Mouse (Mus musculus): ENCODE data around the gene Cep41. TPM values are rescaled to one million over a fixed set of nuclear protein-coding genes. Genes with fewer than 3 reads are reported as not detected.
A peak's percentile ranks its signal among the peaks of the same experiment; 100 is the strongest.

The Cep41 gene
- total RNA-seq, 2 experiments from 2014 or later, result 3.2 to 3.7 TPM

- ATAC-seq (replicated peaks; ENCODE audit: poor library complexity, severe bottlenecking), result no peak
Measured at GRCm38 (mm10) chr6:30712484-30712883, 18.9 kb upstream of the Cep41 start.

DNA sequence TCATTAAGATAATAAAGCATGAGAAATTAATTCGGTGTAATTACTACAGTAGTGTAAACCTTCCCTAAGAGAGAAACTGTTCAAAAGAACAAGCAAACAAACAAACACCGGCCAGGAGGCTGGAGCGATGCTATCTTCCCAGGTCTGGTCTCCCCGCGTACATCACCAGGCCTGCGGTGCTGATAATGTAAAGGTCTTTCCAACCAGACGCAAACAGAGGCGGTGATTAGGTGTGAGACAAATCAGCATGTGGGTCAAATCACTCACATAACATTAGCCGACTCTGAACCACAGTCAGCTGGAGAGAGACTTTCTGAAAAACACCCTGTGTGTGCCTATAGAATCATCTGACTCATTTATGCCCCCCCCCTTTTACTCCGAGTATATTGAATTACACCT lies 17.8 kb upstream of the Cep41 start:
- ATAC-seq (replicated peaks; ENCODE audit: poor library complexity, severe bottlenecking), result no peak

- no peak for ATAC-seq (replicated peaks; ENCODE audit: poor library complexity, severe bottlenecking)
Measured at GRCm38 (mm10) chr6:30710371-30711364, 17.1 kb upstream of the Cep41 start.

- no peak for ATAC-seq (replicated peaks; ENCODE audit: poor library complexity, severe bottlenecking)
Measured at GRCm38 (mm10) chr6:30709115-30709514, 15.6 kb upstream of the Cep41 start.

GRCm38 (mm10) chr6:30703977-30704602 lies 10.5 kb upstream of the Cep41 start:
- no peak for ATAC-seq (replicated peaks; ENCODE audit: poor library complexity, severe bottlenecking)

DNA sequence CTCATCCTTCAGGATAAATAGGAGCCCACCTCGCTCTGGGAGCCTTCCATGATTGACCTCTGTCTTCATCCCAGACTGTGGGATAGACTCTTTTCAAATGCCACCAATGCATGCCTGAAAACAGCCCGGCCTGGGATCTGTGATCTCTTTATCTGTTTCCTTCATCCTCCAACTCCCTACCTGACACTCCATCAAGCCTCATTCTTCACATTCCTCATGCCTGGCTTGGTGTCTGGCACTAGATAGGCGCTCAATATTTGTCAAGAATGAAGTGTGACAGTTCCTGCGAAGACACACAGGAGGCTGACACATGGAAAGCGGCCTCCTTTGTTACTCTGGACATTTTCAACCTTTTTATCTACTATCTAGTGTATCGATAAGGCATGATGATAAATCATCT lies 9.9 kb upstream of the Cep41 start:
- ATAC-seq (replicated peaks; ENCODE audit: poor library complexity, severe bottlenecking), result no peak

DNA sequence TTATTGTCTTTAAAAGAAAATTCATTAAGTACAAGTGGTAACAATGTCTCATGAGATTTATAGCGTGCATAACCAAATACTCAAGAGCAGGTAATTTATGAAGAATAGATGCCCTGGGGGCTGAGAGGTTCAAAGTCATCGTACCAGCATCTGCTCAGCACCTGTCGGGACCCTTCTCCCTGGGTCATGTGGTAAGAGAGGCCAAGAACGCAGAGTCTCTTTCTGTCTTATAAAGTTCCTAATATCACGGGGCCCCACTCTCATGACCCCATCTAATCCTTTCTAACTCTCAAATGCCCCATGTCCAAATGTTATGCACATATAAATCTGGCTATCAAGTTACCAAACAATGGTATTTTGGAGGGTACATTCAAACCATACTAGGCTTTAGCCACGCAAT lies 9.3 kb upstream of the Cep41 start:
- no peak for ATAC-seq (replicated peaks; ENCODE audit: poor library complexity, severe bottlenecking)

DNA sequence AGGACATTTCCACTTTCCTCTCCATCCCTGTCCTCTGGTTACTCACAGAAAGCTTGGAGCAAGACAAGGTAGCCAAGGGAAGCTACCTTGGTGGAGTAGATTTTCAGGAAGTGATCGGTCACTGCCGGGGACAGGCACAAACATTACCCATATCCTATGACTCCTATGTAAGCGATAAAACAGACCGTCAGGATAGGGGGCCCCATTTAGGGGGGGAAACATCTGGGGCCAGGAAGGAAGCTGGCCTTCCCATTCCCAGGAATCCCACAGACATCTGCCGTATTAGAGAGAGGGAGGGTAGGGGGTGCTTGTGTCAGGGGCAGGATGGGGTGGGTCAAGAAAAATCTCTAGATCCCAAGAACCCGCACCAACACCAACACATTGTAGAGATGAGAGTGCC lies 6.6 kb upstream of the Cep41 start:
- ATAC-seq (replicated peaks; ENCODE audit: poor library complexity, severe bottlenecking), result peak; percentile 55; the same call in 1 of the 2 replicates

DNA sequence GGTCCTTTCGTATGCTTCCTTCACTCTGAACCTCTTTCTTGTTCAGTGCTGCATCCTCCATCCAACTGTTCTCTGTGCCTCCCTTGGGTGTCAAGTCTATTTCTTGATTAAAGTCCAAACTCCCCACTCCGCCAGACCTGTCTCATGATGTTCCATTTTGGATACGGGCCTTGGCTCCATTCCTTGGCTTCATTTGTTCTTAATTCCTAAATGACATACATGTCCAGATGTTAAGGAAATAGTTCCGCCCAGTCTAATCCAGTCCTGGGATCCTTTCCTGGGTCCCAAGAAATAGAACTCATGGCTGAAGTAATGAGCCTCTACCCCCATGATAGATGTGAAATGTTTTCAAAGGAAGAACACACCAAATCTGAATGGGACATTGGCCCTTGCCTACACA lies 4.5 kb upstream of the Cep41 start:
- no peak for ATAC-seq (replicated peaks; ENCODE audit: poor library complexity, severe bottlenecking)

DNA sequence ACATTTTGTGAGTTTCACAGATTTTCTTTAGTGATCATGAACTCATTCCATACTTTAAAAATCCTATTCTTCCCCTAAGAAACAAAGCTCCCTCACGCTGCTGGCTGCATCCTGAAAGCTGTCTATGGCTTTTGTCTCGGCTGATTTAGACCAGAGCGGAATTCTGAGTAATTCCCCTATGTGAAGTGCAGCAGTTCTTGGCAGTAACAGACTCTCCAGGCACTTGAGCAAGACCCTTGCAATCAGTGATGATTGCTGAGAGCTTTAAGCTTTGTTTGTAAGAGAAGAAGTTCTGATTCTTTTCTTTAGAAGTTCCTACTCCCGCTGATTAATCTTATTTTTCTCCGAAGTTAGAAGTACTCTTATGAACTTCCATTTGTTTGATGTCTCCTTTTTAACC lies 3.9 kb upstream of the Cep41 start:
- ATAC-seq (replicated peaks; ENCODE audit: poor library complexity, severe bottlenecking), result no peak

DNA sequence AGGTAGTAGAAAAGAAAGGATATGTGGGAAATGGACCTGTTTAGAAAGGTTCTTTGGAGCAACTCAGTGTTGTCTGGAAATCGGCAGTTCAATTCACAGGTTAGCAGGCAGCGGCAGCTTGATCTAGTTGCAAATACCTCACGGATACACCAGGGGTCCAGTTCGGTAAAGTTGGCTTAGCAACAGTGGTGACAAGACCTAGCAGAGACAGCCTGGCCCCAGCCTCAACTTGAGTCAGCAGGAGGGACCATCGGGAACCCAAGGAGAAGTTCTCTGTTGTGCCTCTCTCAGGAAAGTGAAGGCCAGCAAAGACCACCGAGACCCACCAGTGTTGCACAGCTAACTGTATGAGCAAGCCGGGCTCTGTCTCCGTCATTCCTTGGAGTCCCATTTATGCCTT lies 1.6 kb upstream of the Cep41 start:
- no peak for ATAC-seq (replicated peaks; ENCODE audit: poor library complexity, severe bottlenecking)

DNA sequence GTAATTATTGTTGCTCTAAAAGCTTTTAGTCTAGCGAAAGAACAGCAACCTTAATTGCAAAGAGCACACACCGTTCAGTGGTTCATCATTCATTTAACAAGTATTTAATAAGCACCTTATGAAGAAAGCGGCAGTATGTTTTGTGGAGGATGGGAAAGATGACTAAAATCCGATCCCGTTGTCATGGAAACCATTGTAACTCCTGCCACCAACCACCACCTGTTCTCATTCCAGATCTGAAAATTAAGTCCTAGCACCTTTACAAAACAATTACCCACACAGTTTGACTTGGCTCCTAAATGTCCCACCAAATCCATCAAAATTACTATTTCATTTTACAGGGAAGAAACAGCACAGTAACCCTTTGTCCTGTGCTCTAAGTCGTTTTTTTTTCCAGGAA lies 660 bp upstream of the Cep41 start:
- no peak for ATAC-seq (replicated peaks; ENCODE audit: poor library complexity, severe bottlenecking)

DNA sequence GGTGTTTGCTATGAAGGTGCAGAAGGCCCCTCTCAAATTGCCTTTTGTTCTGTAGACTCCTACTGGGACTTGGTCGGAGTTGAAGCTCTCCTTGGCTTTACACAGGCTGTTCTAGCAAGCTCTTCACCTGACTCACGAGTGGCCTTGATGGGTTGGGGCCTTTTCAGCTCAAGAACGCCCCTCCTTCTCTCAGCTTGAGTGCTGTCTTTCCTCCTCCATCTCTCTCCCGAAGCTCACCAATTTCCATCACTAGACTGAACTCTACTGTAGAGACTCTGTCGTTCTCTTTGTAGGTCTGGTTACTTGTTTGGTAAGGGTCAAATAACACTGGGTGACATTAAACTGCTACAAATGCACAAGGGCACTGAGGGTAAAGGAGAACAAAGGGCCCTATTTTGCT lies 723 bp downstream of the Cep41 start:
- ATAC-seq (replicated peaks; ENCODE audit: poor library complexity, severe bottlenecking), result no peak

DNA sequence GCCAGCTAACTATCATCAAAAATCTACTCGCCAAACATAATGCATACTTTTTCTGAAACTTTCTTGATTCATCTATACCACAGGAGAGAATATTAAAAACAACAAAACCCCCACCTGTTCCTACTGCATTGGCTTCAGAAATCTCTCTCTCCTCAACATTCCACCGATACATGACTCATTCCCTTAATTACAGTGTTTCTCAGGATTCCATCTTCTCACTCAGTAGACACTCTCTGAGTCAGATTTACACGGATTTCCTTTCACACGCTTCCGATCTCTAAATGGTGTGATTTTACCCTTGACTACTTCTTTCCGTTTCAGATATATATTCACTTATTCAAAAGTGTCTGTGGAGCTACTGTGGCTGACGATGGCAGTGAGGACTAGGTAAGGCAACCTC lies 6.4 kb downstream of the Cep41 start:
- ATAC-seq (replicated peaks; ENCODE audit: poor library complexity, severe bottlenecking), result no peak

GRCm38 (mm10) chr6:30684570-30684969 lies 9.0 kb downstream of the Cep41 start:
- no peak for ATAC-seq (replicated peaks; ENCODE audit: poor library complexity, severe bottlenecking)

DNA sequence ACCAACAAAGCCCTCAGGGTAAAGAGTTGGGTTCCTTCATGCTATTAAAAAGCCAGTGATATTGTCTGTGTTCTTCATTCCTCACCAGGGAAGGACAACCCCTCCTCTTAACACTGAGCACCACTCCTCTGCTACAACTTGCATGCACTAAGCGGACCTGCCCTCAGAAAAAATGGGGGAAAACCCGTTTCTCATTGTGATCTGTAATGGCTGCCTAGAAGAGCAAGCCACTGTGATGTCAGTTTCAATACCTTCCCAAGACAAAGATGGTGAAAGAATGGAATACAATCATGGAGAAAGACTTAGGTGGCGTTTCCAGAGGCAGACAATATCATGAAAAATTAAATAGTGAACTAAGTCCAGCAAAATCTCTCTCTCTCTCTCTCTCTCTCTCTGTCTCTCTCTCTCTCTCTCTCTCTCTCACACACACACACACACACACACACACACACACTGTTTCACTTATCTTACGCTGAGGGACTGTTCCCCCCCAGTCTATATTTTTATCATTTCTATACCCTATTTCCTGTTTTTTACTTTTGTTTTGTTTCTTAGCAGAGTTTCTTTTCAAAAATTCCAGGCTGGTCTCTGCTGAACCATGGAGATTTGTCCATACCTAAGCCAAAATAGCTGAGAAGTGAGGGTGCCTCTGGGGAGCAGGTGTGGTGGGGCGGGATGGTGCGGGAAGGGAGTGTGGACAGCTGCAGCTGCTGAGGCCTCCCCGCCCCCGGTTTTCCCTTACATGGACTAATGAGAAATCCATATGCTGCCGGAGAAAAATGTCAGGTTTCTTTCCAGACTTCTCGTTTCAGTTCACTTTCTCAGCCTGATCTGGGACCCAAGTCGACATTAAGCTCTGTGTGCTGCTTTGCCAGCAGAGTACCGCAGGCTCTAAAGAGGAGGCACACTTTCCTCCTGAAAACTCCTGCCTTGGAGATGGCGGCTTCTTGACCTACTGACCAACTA lies 11.3 kb downstream of the Cep41 start:
- ATAC-seq (replicated peaks; ENCODE audit: poor library complexity, severe bottlenecking), result no peak

DNA sequence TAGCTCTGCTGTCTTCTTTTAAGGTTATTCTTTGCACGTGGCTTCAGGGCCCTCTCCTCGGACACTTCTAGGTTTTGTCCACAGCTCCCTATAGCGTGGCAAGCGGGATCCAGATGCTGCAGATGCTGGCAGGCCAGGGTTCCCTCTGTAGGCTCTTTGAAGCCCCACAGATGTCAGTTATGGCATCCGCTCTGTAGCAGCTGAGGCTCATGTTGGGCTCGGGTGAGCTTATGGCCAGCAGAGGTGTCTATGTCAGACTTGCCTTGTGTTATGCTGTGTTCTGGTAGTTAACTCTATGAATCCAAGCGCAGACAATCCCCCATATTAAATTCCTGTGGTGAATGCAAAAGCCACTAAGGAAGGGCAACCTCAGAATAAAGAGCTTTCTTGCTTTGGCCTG lies 13.1 kb downstream of the Cep41 start:
- ATAC-seq (replicated peaks; ENCODE audit: poor library complexity, severe bottlenecking), result no peak

DNA sequence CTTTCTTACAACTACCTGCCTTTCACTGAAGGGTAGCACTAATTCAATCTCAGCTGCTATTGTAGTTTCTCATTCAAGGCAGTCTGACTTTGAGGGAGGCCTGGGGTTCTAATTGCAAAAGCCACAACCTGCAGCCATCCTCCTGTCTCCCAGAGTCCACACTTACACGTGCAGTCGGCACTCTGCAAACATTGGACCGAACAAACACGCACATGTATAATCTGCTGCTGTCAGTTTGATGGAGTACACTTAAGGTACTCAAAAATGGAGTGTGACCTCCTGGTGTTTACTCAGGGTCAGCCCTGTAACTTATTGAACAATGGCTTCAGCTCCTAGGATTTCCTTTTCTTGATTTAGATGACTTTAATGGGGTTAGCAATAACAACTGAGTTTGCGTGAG lies 14.0 kb downstream of the Cep41 start:
- ATAC-seq (replicated peaks; ENCODE audit: poor library complexity, severe bottlenecking), result no peak

GRCm38 (mm10) chr6:30678482-30678881 lies 15.1 kb downstream of the Cep41 start:
- no peak for ATAC-seq (replicated peaks; ENCODE audit: poor library complexity, severe bottlenecking)

GRCm38 (mm10) chr6:30677591-30677990 lies 16.0 kb downstream of the Cep41 start:
- ATAC-seq (replicated peaks; ENCODE audit: poor library complexity, severe bottlenecking), result no peak

GRCm38 (mm10) chr6:30676506-30676905 lies 17.0 kb downstream of the Cep41 start:
- no peak for ATAC-seq (replicated peaks; ENCODE audit: poor library complexity, severe bottlenecking)
